Mouse (Mus musculus): Measurements from ENCODE around the gene Cers2. TPM values are rescaled to one million over a fixed set of nuclear protein-coding genes. Genes with fewer than 3 reads are reported as not detected.
A peak's percentile ranks its signal among the peaks of the same experiment; 100 is the strongest.

Gene Cers2
- 100 to 1,000 TPM; 239 to 254 TPM for total RNA-seq (2021)
- long read RNA-seq, experiment 1, transcript Cers2-201 (11 exons, 2,216 nt): major isoform, 249 of 321 reads
- long read RNA-seq, experiment 1, partial matches to known transcripts: 28 of 321 reads
- long read RNA-seq, experiment 1, other reads (novel, unspliced or antisense): 44 of 321 reads
- long read RNA-seq, experiment 2, transcript Cers2-201 (11 exons, 2,216 nt): major isoform, 77 of 88 reads
- long read RNA-seq, experiment 2, partial matches to known transcripts: 1 of 88 reads
- long read RNA-seq, experiment 2, other reads (novel, unspliced or antisense): 10 of 88 reads

- DNase-seq: no peak
Observed at GRCm38 (mm10) chr3:95314486-95315093, at the start of gene Cers2. Cers2 (plus strand) TSS chr3:95314791.

GRCm38 (mm10) chr3:95266052-95266451, 48.5 kb upstream of the Cers2 start:
- no peak for DNase-seq

- peak; percentile 54 to 68 for DNase-seq
Observed at GRCm38 (mm10) chr3:95267855-95268254, 46.7 kb upstream of the Cers2 start.

- DNase-seq: no peak
Observed at GRCm38 (mm10) chr3:95269789-95270188, 44.8 kb upstream of the Cers2 start.

GRCm38 (mm10) chr3:95270766-95271364, 43.7 kb upstream of the Cers2 start:
- DNase-seq: no peak

- DNase-seq: no peak
Observed at GRCm38 (mm10) chr3:95273471-95273870, 41.1 kb upstream of the Cers2 start.

- no peak for DNase-seq
Observed at GRCm38 (mm10) chr3:95274453-95274852, 40.1 kb upstream of the Cers2 start.

GRCm38 (mm10) chr3:95275161-95275560, 39.4 kb upstream of the Cers2 start:
- DNase-seq: no peak

GRCm38 (mm10) chr3:95276428-95276934, 38.1 kb upstream of the Cers2 start:
- no peak for DNase-seq

GRCm38 (mm10) chr3:95277149-95277551, 37.4 kb upstream of the Cers2 start:
- DNase-seq: no peak

GRCm38 (mm10) chr3:95280747-95281146, 33.8 kb upstream of the Cers2 start:
- DNase-seq: no peak

GRCm38 (mm10) chr3:95281216-95282126, 33.1 kb upstream of the Cers2 start, which contains the start of the genes Mindy1 and Prune1:
Mindy1 (plus strand) TSS chr3:95281345.
Prune1 (minus strand) TSS chr3:95282076.
- peak; percentile 99 to 100 for DNase-seq

- DNase-seq: peak; percentile 57 to 64
Observed at GRCm38 (mm10) chr3:95282381-95282864, 32.2 kb upstream of the Cers2 start.

- peak; percentile 82 for DNase-seq
Observed at GRCm38 (mm10) chr3:95282865-95283588, 31.6 kb upstream of the Cers2 start.

GRCm38 (mm10) chr3:95283589-95283941, 31.0 kb upstream of the Cers2 start:
- DNase-seq: no peak

- peak in 1 of 2 experiments; percentile 43 for DNase-seq
Observed at GRCm38 (mm10) chr3:95284062-95284461, 30.5 kb upstream of the Cers2 start.

- DNase-seq: peak; percentile 68 to 73
Observed at GRCm38 (mm10) chr3:95284501-95285281, 29.9 kb upstream of the Cers2 start.

- no peak for DNase-seq
Observed at GRCm38 (mm10) chr3:95285390-95285789, 29.2 kb upstream of the Cers2 start.

GRCm38 (mm10) chr3:95286011-95286410, 28.6 kb upstream of the Cers2 start:
- no peak for DNase-seq

- DNase-seq: peak; percentile 48 to 51
Observed at GRCm38 (mm10) chr3:95286510-95286909, 28.1 kb upstream of the Cers2 start.
